Mouse (Mus musculus) kidney, postnatal 0 days (tissue): ENCODE results near the gene Cldn2. TPM values are rescaled to one million over a fixed set of nuclear protein-coding genes. Genes with fewer than 3 reads are reported as not detected.

Experiments used
- ATAC-seq: fragments of 200-750 bp; cut with Nextera tagmentation; replicated peaks from 2 replicates; pipeline ENCODE4 v1.8.0; 2017; ENCODE audit warnings: low read depth, moderate number of reproducible peaks, moderate TSS enrichment, moderate library complexity; ENCODE audit not compliant: low FRiP score
- DNase-seq: peaks from one replicate; pipeline ENCODE4 v3.0.0-alpha.2; 2016; ENCODE audit warnings: low spot score
- H3K27ac ChIP-seq: fragments of 300-500 bp; sonication (generic); 2 replicates; pipeline ENCODE4 v1.5.1; 2014; ENCODE audit warnings: mild to moderate bottlenecking
- H3K27me3 ChIP-seq: fragments of 300-500 bp; sonication (generic); 2 replicates; pipeline ENCODE4 v1.6.1; 2014; ENCODE audit warnings: low read length, mixed read lengths; ENCODE audit not compliant: insufficient read depth
- H3K36me3 ChIP-seq: fragments of 300-500 bp; sonication (generic); 2 replicates; pipeline ENCODE4 v1.6.1; 2014; ENCODE audit warnings: low read length, mixed read lengths; ENCODE audit not compliant: insufficient read depth
- H3K4me1 ChIP-seq: fragments of 300-500 bp; sonication (generic); replicated peaks from 2 replicates; pipeline ENCODE4 v1.6.1; 2014; ENCODE audit warnings: antibody characterized with exemption, low read length, mixed read lengths; ENCODE audit not compliant: insufficient read depth
- H3K4me2 ChIP-seq: fragments of 300-500 bp; sonication (generic); 2 replicates; pipeline ENCODE4 v1.6.1; 2014; ENCODE audit warnings: mild to moderate bottlenecking, low read length, moderate library complexity, mixed read lengths
- H3K4me3 ChIP-seq: fragments of 300-500 bp; sonication (generic); replicated peaks from 2 replicates; pipeline ENCODE4 v1.5.1; 2014; ENCODE audit warnings: low read depth, low read length
- H3K9ac ChIP-seq: fragments of 300-500 bp; sonication (generic); 2 replicates; pipeline ENCODE4 v1.6.1; 2014; ENCODE audit warnings: low read depth, low read length
- H3K9me3 ChIP-seq: fragments of 300-500 bp; sonication (generic); replicated peaks from 2 replicates; pipeline ENCODE4 v1.6.1; 2016; ENCODE audit warnings: low read length, inconsistent platforms, mixed read lengths
- CTCF ChIP-seq: IDR thresholded peaks from 2 replicates; pipeline ENCODE4 v1.5.1; 2016; ENCODE audit warnings: antibody characterized with exemption, low read depth, mild to moderate bottlenecking, moderate library complexity
- WGBS: fragments of 180-500 bp; shearing (Covaris S2); extraction: QIAGEN DNeasy Blood & Tissue Kit; methylation state at CpG from one replicate; pipeline ENCODE4 v1.1.7; 2014; 5-methylcytosine and 5-hydroxymethylcytosine counted together
- polyA plus RNA-seq: library from polyadenylated mRNA; unstranded; fragments of >200 nt; fragmentation: Nextera tagmentation; extraction: Ambion mirVana; gene quantifications from 2 replicates; pipeline ENCODE4 v1.2.1, GENCODE M21; 2015

The Cldn2 gene
- polyA plus RNA-seq, 1 experiment from 2014 or later = 91.4 TPM

DNA sequence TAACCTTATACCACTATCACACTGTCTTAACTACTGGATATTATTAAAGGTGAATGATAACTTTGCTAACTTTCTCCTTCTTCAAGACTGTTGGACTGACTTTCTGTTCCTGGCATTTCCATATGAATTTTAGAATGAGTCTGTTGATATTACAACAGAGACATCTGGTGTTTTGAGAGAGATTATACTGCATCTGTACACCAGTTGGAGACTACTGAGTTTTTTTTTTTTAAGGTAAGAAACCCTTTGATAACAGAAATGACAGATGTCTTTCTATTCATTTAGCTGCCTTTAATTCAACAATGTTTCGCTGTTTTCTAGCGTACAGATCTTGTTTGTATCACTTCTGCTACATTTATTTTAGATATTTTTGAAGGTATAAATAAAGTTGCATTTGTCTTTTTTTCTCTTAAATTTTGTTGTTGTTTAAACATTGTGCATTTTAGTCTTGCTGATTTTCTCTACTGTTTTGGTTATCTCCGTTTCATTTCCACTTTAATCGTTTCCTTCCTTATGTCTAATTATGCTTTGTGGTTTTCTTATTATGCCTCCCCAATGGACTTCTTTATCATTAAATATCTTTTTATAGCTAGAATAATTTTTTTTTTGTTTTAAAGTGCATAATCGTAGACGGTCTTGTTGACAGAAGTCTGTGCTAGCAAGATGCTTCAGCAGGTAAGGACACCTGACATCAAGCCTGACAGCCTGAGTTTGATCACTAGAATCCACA is 27.9 kb downstream of the Cldn2 start:
- 0 out of 2 replicates have a peak, but pooled peaks cover 7% of the 10 kb centered on the region for H3K36me3 ChIP-seq
- DNase-seq (no peak), ATAC-seq (no peak)
- no peak for TF ChIP-seq CTCF
- H3K9ac ChIP-seq = no peak overlapping the region
- no peaks in the 10 kb centered on the region for H3K27me3 ChIP-seq
- 91% methylated on average over 6 of the region's 6 CpGs for WGBS
- no peak overlapping the region for H3K27ac ChIP-seq
- no peaks in the 10 kb centered on the region for H3K4me1 ChIP-seq
- no peaks in the 10 kb centered on the region for H3K9me3 ChIP-seq
- no peak overlapping the region for H3K4me3 ChIP-seq
- no peak overlapping the region for H3K4me2 ChIP-seq

DNA sequence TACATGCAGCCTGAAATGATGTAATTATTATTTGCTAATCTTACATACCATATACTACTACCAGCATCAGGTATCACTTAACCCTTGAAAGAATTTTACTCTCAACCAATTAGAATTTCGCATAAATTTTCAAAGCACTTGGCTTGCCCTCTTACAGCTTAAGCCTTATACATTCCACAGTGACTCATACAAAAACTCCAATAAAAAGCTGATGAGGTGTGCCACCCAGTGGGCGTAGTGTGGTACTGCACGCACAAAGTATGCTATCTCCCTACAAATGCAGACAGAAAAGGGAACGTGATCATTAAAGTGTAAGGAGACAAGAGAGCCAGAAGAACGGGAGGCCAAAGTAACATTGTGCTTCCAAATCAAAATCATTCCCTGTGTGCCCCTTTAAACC is 31.8 kb downstream of the Cldn2 start:
- ATAC-seq (0 out of 2 replicates have a peak, but pooled peaks have one; percentile 25), DNase-seq (peak; percentile 65)
- H3K27me3 ChIP-seq = no peaks in the 10 kb centered on the region
- 29% methylated on average over 5 of the region's 5 CpGs for WGBS
- H3K4me2 ChIP-seq = no peak overlapping the region
- no peak overlapping the region for H3K9ac ChIP-seq
- no peaks in the 10 kb centered on the region for H3K9me3 ChIP-seq
- no peak overlapping the region for H3K27ac ChIP-seq
- H3K4me1 ChIP-seq = no peaks in the 10 kb centered on the region
- TF ChIP-seq CTCF = peak; percentile 84
- H3K4me3 ChIP-seq = no peak overlapping the region
- no peaks in the 10 kb centered on the region for H3K36me3 ChIP-seq

DNA sequence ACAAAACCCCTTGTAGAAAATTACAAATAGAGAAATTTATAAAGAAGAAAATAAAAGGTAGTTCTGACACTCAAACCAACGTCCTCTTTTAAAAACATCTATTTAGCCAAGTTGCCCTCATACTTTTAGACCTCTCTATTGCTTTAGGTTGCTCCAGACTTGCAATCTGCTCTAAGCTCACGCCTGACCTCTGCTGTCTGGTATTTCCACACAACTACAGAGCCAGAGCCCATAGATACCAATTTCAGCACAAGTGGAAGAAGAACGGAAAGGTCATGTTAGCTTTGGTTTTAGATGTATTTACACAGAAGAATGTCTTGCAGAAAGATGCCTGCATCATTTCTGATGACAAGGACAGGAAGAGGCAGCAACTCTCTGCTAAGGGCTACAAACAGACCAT is 38.4 kb downstream of the Cldn2 start:
- WGBS = 55% methylated on average over 3 of the region's 3 CpGs
- Histone ChIP-seq H3K27ac (no peak overlapping the region), H3K27me3 (no peaks in the 10 kb centered on the region), H3K9ac (no peak overlapping the region), H3K4me3 (no peak overlapping the region), H3K4me1 (no peaks in the 10 kb centered on the region), H3K36me3 (no peaks in the 10 kb centered on the region), H3K4me2 (no peak overlapping the region), H3K9me3 (no peaks in the 10 kb centered on the region)
- DNase-seq = peak; percentile 18
- TF ChIP-seq CTCF = peak; percentile 58
- no peak for ATAC-seq

DNA sequence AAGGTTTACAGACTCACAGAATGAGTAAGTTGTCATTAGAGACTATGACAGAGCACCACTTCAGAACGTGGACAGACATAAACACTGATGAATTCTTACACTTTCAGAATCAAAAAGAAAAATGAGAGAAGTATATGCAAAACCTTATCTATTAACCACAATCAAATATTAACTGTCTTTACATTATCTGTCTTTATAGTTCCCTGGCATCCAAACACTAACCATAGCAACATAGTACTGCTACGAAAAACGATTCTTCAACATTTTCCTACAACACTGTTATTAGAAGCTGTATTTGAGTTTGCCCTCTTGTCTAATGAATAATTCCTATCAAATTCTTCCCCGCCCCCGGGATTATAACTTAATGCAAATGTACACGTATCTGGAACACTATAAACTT is 40.5 kb downstream of the Cldn2 start:
- WGBS = 78% methylated on average over 6 of the region's 6 CpGs
- Histone ChIP-seq H3K4me2 (no peak overlapping the region), H3K36me3 (no peaks in the 10 kb centered on the region), H3K9ac (no peak overlapping the region), H3K27me3 (no peaks in the 10 kb centered on the region), H3K4me1 (no peaks in the 10 kb centered on the region), H3K4me3 (no peak overlapping the region), H3K9me3 (no peaks in the 10 kb centered on the region), H3K27ac (no peak overlapping the region)
- TF ChIP-seq CTCF = no peak
- DNase-seq = no peak
- ATAC-seq = no peak

DNA sequence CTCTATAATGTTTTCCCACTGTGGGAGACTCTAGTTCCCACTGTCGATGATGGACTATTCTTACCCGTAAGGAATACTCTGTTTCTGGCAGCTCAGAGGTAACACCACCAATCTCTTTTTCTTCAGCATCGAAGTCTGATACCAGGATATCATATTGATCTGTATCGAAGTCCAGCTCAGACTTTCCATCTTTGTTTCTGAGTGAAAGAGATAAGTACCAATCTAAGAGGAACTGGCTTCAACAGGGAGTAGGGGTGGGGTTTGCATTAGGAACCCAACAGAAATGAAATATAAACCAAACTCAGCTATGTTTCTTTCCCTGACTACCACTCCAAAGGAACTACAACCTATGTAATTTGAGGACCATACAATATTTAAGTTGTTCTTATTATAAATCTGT is 54.2 kb downstream of the Cldn2 start:
- Histone ChIP-seq H3K9me3 (no peaks in the 10 kb centered on the region), H3K36me3 (no peaks in the 10 kb centered on the region), H3K4me3 (no peak overlapping the region), H3K4me1 (no peaks in the 10 kb centered on the region), H3K27ac (no peak overlapping the region), H3K27me3 (no peaks in the 10 kb centered on the region), H3K4me2 (no peak overlapping the region), H3K9ac (no peak overlapping the region)
- DNase-seq = no peak
- ATAC-seq = no peak
- TF ChIP-seq CTCF = no peak
- 90% methylated on average over 4 of the region's 4 CpGs for WGBS

DNA sequence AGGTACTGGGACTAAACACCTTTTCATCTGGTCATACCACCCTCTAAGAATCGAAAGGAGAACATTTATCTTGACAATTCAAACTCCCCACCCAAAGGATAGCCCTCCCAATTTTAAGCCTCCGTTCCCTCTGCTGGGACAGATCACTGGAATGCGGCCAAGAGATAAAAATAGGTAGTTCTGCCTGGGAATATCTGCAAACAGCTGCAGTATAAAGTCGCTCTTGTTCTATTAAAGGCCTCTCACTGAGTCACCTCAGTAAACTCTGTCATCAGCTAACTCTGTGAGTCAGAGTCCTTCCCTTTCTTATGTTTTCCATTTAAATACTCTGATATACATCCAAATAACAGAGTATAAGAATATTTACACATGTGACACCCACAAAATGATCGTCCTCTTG is 58.8 kb downstream of the Cldn2 start:
- H3K4me2 ChIP-seq = no peak overlapping the region
- H3K4me1 ChIP-seq = no peaks in the 10 kb centered on the region
- no peak overlapping the region for H3K4me3 ChIP-seq
- DNase-seq (no peak), ATAC-seq (no peak)
- no peak overlapping the region for H3K9ac ChIP-seq
- no peak overlapping the region for H3K27ac ChIP-seq
- 74% methylated on average over 5 of the region's 5 CpGs for WGBS
- H3K9me3 ChIP-seq = no peaks in the 10 kb centered on the region
- H3K27me3 ChIP-seq = no peaks in the 10 kb centered on the region
- TF ChIP-seq CTCF = no peak
- H3K36me3 ChIP-seq = no peaks in the 10 kb centered on the region

Other genes with a start within 250 kb of the Cldn2 start
- gene Rnf128, start 237.5 kb upstream of the Cldn2 start, polyA plus RNA-seq = 92.0 and 96.3 TPM in 2 replicates
- gene Tbc1d8b, start 115.8 kb upstream of the Cldn2 start, polyA plus RNA-seq = 1.7 and 2.1 TPM in 2 replicates
- gene Gm15013, start 86.3 kb upstream of the Cldn2 start, polyA plus RNA-seq = 0.14 and 0.26 TPM in 2 replicates
- gene Ripply1, start 18.5 kb upstream of the Cldn2 start, polyA plus RNA-seq = not detected in 2 replicates
- 6.9 and 7.0 TPM in 2 replicates for gene Morc4, start 70.8 kb downstream of the Cldn2 start, polyA plus RNA-seq
- gene Rbm41, start 197.8 kb downstream of the Cldn2 start, polyA plus RNA-seq = 2.2 and 3.0 TPM in 2 replicates